Mouse (Mus musculus) megakaryocyte progenitor cell, adult 5-6 weeks (primary cell): Measurements from ENCODE around the gene Evx1. TPM values are rescaled to one million over a fixed set of nuclear protein-coding genes. Genes with fewer than 3 reads are reported as not detected.

Experiments
- ATAC-seq: replicated peaks from 2 replicates; pipeline ENCODE4 v1.8.0; 2016; ENCODE audit warnings: mild to moderate bottlenecking, moderate TSS enrichment, inconsistent platforms; ENCODE audit not compliant: poor library complexity
- total RNA-seq, 2 experiments: library from RNA; stranded (forward) in 1 of 2; stranded (reverse) in 1 of 2; fragments of 157-497, 149-512 nt in 1 of 2; fragments of 200-1000 nt in 1 of 2; gene quantifications; 2 replicates each; pipeline versions ENCODE4 v1.2.3 to v1.2.4; 2015 to 2017

Evx1 gene
- total RNA-seq, 2 experiments from 2014 or later, result not detected

- ATAC-seq, result no peak
Measured at GRCm38 (mm10) chr6:52290186-52290585, 23.1 kb upstream of the Evx1 start.

GRCm38 (mm10) chr6:52291021-52291860 is 22.1 kb upstream of the Evx1 start:
- peak; percentile 44; the same call in 1 of the 2 replicates for ATAC-seq

- ATAC-seq, result no peak
Measured at GRCm38 (mm10) chr6:52292328-52292727, 21.0 kb upstream of the Evx1 start.

- ATAC-seq, result no peak
Measured at GRCm38 (mm10) chr6:52294616-52295015, 18.7 kb upstream of the Evx1 start.

- no peak for ATAC-seq
Measured at GRCm38 (mm10) chr6:52298511-52298910, 14.8 kb upstream of the Evx1 start.

GRCm38 (mm10) chr6:52300806-52301205 is 12.5 kb upstream of the Evx1 start:
- ATAC-seq, result no peak

- ATAC-seq, result peak; percentile 94
Measured at GRCm38 (mm10) chr6:52303426-52303825, 9.9 kb upstream of the Evx1 start.

GRCm38 (mm10) chr6:52305877-52306389 is 7.4 kb upstream of the Evx1 start:
- peak; percentile 74 for ATAC-seq

- no peak for ATAC-seq
Measured at GRCm38 (mm10) chr6:52309766-52310165, 3.5 kb upstream of the Evx1 start.

- ATAC-seq, result no peak
Measured at GRCm38 (mm10) chr6:52310366-52310765, 2.9 kb upstream of the Evx1 start.

- ATAC-seq, result no peak
Measured at GRCm38 (mm10) chr6:52311661-52312557, 1.4 kb upstream of the Evx1 start.

- ATAC-seq, result no peak
Measured at GRCm38 (mm10) chr6:52312558-52312915, 761 bp upstream of the Evx1 start.

- no peak for ATAC-seq
Measured at GRCm38 (mm10) chr6:52314304-52315100, 1.2 kb downstream of the Evx1 start.

GRCm38 (mm10) chr6:52315441-52316412 is 2.4 kb downstream of the Evx1 start:
- no peak for ATAC-seq

- ATAC-seq, result no peak
Measured at GRCm38 (mm10) chr6:52316413-52317184, 3.3 kb downstream of the Evx1 start.

- ATAC-seq, result no peak
Measured at GRCm38 (mm10) chr6:52317461-52318180, 4.3 kb downstream of the Evx1 start.

- ATAC-seq, result no peak
Measured at GRCm38 (mm10) chr6:52318271-52318670, 5.0 kb downstream of the Evx1 start.
